Mouse (Mus musculus) ES-E14 (cell line): Measurements from ENCODE around the gene Gif. TPM values are rescaled to one million over a fixed set of nuclear protein-coding genes. Genes with fewer than 3 reads are reported as not detected.
A peak's percentile ranks its signal among the peaks of the same experiment; 100 is the strongest.

Experiments used
- DNase-seq: peaks from one replicate; pipeline ENCODE4 v3.0.0-alpha.2; 2013; ENCODE audit warnings: low read depth, low spot score
- H3K27ac ChIP-seq: 2 replicates; pipeline ENCODE4 v1.5.1; 2012; ENCODE audit warnings: low read depth, mild to moderate bottlenecking, low read length, moderate library complexity, mixed read lengths; ENCODE audit not compliant: poor library complexity, insufficient read depth, severe bottlenecking
- H3K36me3 ChIP-seq: 2 replicates; pipeline ENCODE4 v1.6.1; 2012; ENCODE audit warnings: mild to moderate bottlenecking, low read length, moderate library complexity, mixed read lengths; ENCODE audit not compliant: control insufficient read depth, poor library complexity, insufficient read depth, severe bottlenecking
- H3K4me1 ChIP-seq, 2 experiments: fragments of 150-350 bp in 1 of 2; sonication (generic) in 1 of 2; 2 replicates each; pipeline ENCODE4 v1.6.1; 2012; ENCODE audit warnings: low read length in 2 of 2, mild to moderate bottlenecking in 1 of 2, mixed read lengths in 1 of 2; ENCODE audit not compliant: control insufficient read depth in 2 of 2, insufficient read depth in 2 of 2, poor library complexity in 1 of 2
- H3K4me3 ChIP-seq, 2 experiments: fragments of 150-350 bp in 1 of 2; sonication (generic) in 1 of 2; 2 replicates each; pipeline ENCODE4 v1.5.1; 2012; ENCODE audit warnings: low read length in 2 of 2, low read depth in 1 of 2, mild to moderate bottlenecking in 1 of 2, mixed read lengths in 1 of 2; ENCODE audit not compliant: insufficient read depth in 1 of 2, poor library complexity in 1 of 2, severe bottlenecking in 1 of 2
- H3K9ac ChIP-seq: 2 replicates; pipeline ENCODE4 v1.6.1; 2012; ENCODE audit warnings: low read depth, mild to moderate bottlenecking, low read length, mixed read lengths; ENCODE audit not compliant: poor library complexity, insufficient read depth, severe bottlenecking
- H3K9me3 ChIP-seq: fragments of 150-350 bp; sonication (generic); 2 replicates; pipeline ENCODE4 v1.6.1; 2012; ENCODE audit warnings: low read depth, mild to moderate bottlenecking, low read length; ENCODE audit not compliant: control insufficient read depth, insufficient read depth
- CHD2 ChIP-seq: IDR thresholded peaks from 2 replicates; pipeline ENCODE4 v1.6.1; 2014; ENCODE audit warnings: mild to moderate bottlenecking, low read depth, low read length, inconsistent platforms
- HCFC1 ChIP-seq: IDR thresholded peaks from 2 replicates; pipeline ENCODE4 v1.6.1; 2012; ENCODE audit warnings: low read length, inconsistent platforms, borderline replicate concordance; ENCODE audit not compliant: insufficient read depth
- MAFK ChIP-seq: IDR thresholded peaks from 2 replicates; pipeline ENCODE4 v1.6.1; 2014; ENCODE audit warnings: mild to moderate bottlenecking, low read depth, low read length, inconsistent platforms; ENCODE audit not compliant: insufficient read depth
- ZC3H11A ChIP-seq: IDR thresholded peaks from 2 replicates; pipeline ENCODE4 v1.6.1; 2012; ENCODE audit warnings: low read depth, mild to moderate bottlenecking, inconsistent platforms, low read length, borderline replicate concordance
- ZNF384 ChIP-seq: IDR thresholded peaks from 2 replicates; pipeline ENCODE4 v1.6.1; 2012; ENCODE audit warnings: low read depth, low read length, inconsistent platforms
- in situ Hi-C, 2 experiments: fragments of 600-800 bp; cut with MboI; formaldehyde crosslinking; loops; one replicate each; pipeline ENCODE4 v1.15.1; 2025; ENCODE audit warnings: low sequenced_read_pairs in 2 of 2, inconsistent platforms in 1 of 2; ENCODE audit not compliant: unreplicated experiment in 2 of 2
- total RNA-seq: library from RNA; depleted of rRNA; stranded (reverse); fragments of 300-350 nt; gene quantifications from 2 replicates; pipeline ENCODE4 v1.2.3, GENCODE M21; 2012

Gene Gif
- total RNA-seq, 1 experiment, result not detected

- Histone ChIP-seq H3K4me1 (peaks cover 15 to 19% of the 10 kb centered on the region in 2 experiments), H3K9me3 (no peaks in the 10 kb centered on the region), H3K36me3 (0 out of 2 replicates have a peak, but pooled peaks cover 3% of the 10 kb centered on the region), H3K9ac (no peak overlapping the region), H3K4me3 (no peak overlapping the region), H3K27ac (no peak overlapping the region)
- DNase-seq, result no peak
- TF ChIP-seq MAFK, result no peak
- no peak for TF ChIP-seq HCFC1
- no peak for TF ChIP-seq CHD2
- no peak for TF ChIP-seq ZC3H11A
- no peak for TF ChIP-seq ZNF384
- in situ Hi-C loops, result no loop called here
Measured at GRCm38 (mm10) chr19:11804423-11804822, 57.1 kb downstream of the Gif start.

- no peaks in the 10 kb centered on the region for H3K9me3 ChIP-seq
- H3K4me3 ChIP-seq, result no peak overlapping the region
- no peaks in the 10 kb centered on the region for H3K36me3 ChIP-seq
- peak overlapping the region; percentile 43; the same call in 1 of the 2 replicates for H3K27ac ChIP-seq
- in situ Hi-C loops, result no loop called here
- TF ChIP-seq ZNF384 (no peak), MAFK (no peak), HCFC1 (no peak), CHD2 (no peak)
- peaks cover 15 to 28% of the 10 kb centered on the region in 2 experiments for H3K4me1 ChIP-seq
- DNase-seq, result no peak
- H3K9ac ChIP-seq, result no peak overlapping the region
Measured at GRCm38 (mm10) chr19:11807251-11807650, 59.9 kb downstream of the Gif start.

- peak overlapping the region; percentile 38; the same call in 1 of the 2 replicates for H3K27ac ChIP-seq
- no peak for TF ChIP-seq MAFK
- TF ChIP-seq CHD2, result no peak
- TF ChIP-seq ZC3H11A, result no peak
- no peak for TF ChIP-seq HCFC1
- TF ChIP-seq ZNF384, result no peak
- H3K9me3 ChIP-seq, result no peaks in the 10 kb centered on the region
- no peak overlapping the region for H3K4me3 ChIP-seq
- H3K4me1 ChIP-seq, result peaks cover 15 to 28% of the 10 kb centered on the region in 2 experiments
- in situ Hi-C loops, result no loop called here
- no peak for DNase-seq
- peaks cover under 1% of the 10 kb centered on the region; the same call in 1 of the 2 replicates for H3K36me3 ChIP-seq
- no peak overlapping the region for H3K9ac ChIP-seq
Measured at GRCm38 (mm10) chr19:11807822-11808221, 60.5 kb downstream of the Gif start.

- Histone ChIP-seq H3K4me1 (peaks cover 15 to 33% of the 10 kb centered on the region in 2 experiments), H3K4me3 (no peak overlapping the region), H3K27ac (peak overlapping the region; percentile 10; the same call in 1 of the 2 replicates), H3K9ac (no peak overlapping the region), H3K36me3 (peaks cover 3% of the 10 kb centered on the region; the same call in 1 of the 2 replicates), H3K9me3 (no peaks in the 10 kb centered on the region)
- in situ Hi-C loops, result no loop called here
- DNase-seq, result no peak
- TF ChIP-seq ZNF384, result no peak
- no peak for TF ChIP-seq CHD2
- TF ChIP-seq HCFC1, result no peak
- no peak for TF ChIP-seq ZC3H11A
- TF ChIP-seq MAFK, result no peak
Measured at GRCm38 (mm10) chr19:11808452-11808851, 61.1 kb downstream of the Gif start.
